Mouse (Mus musculus) heart, postnatal 0 days (tissue): ENCODE results near the gene Tspan3.

ENCODE experiments used
- CTCF ChIP-seq: IDR thresholded peaks from 2 replicates; pipeline ENCODE4 v1.5.1; 2016; ENCODE audit warnings: antibody characterized with exemption, control low read depth, low read depth
- EP300 ChIP-seq: IDR thresholded peaks from 2 replicates; pipeline ENCODE4 v1.6.1; 2016; ENCODE audit warnings: antibody characterized with exemption, low read depth

DNA sequence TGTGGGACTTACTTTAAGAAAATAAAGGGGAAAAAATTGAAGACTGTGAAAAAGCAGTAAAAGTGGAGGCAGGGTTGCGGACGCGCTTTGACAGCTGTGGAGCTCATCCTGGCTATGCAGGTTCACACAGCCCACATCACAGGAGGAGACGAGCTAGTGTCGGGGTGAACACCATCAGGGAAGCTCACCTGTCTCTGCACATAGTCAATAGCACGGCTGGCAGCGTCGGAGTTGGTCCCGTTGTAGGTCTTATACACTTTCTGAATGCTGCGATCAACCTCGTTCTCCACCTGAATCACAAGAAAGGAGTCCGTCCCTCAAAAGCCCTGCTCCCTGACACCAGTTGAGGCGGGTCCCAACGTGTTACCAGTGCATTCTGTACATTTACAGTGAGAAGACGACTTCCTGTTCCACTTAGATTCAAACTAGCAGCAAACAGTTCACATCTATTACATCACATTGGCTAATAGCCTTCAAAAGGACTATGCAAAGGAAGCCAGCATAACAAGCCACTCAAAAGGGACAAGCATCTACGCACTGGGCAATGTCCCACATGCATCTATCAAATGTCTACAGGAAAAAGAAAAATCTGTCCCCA is 18.9 kb downstream of the Tspan3 start:
- TF ChIP-seq CTCF, result no peak
- no peak for TF ChIP-seq EP300
